Mouse (Mus musculus) limb, embryonic 14.5 days (tissue): Measurements from ENCODE around the gene Rcc1. TPM values are rescaled to one million over a fixed set of nuclear protein-coding genes. Genes with fewer than 3 reads are reported as not detected.

Experiments used
- ATAC-seq: fragments of 200-750 bp; cut with Nextera tagmentation; 2 replicates; pipeline ENCODE4 v1.8.0; 2017; ENCODE audit warnings: low read depth, moderate number of reproducible peaks, moderate TSS enrichment; ENCODE audit not compliant: low FRiP score
- DNase-seq: peaks from one replicate; pipeline ENCODE4 v3.0.0-alpha.2; 2015; ENCODE audit warnings: low spot score
- H3K27ac ChIP-seq: fragments of 300-500 bp; sonication (generic); replicated peaks from 2 replicates; pipeline ENCODE4 v1.5.1; 2014; ENCODE audit warnings: low read depth, mild to moderate bottlenecking, low read length, moderate library complexity, mixed read lengths
- H3K27me3 ChIP-seq: fragments of 300-500 bp; sonication (generic); 2 replicates; pipeline ENCODE4 v1.6.1; 2014; ENCODE audit warnings: low read length, mixed read lengths; ENCODE audit not compliant: control insufficient read depth, insufficient read depth
- H3K36me3 ChIP-seq: fragments of 300-500 bp; sonication (generic); 2 replicates; pipeline ENCODE4 v1.6.1; 2014; ENCODE audit warnings: mild to moderate bottlenecking, low read length, moderate library complexity, mixed read lengths; ENCODE audit not compliant: control insufficient read depth, insufficient read depth
- H3K4me1 ChIP-seq: fragments of 300-500 bp; sonication (generic); 2 replicates; pipeline ENCODE4 v1.6.1; 2014; ENCODE audit warnings: antibody characterized with exemption, low read length, mixed read lengths; ENCODE audit not compliant: control insufficient read depth, insufficient read depth
- H3K4me2 ChIP-seq: fragments of 300-500 bp; sonication (generic); replicated peaks from 2 replicates; pipeline ENCODE4 v1.6.1; 2014; ENCODE audit warnings: low read depth, mild to moderate bottlenecking, low read length, moderate library complexity; ENCODE audit not compliant: severe bottlenecking
- H3K4me3 ChIP-seq: fragments of 300-500 bp; sonication (generic); replicated peaks from 2 replicates; pipeline ENCODE4 v1.5.1; 2014; ENCODE audit warnings: low read length
- H3K9ac ChIP-seq: fragments of 300-500 bp; sonication (generic); 2 replicates; pipeline ENCODE4 v1.6.1; 2014; ENCODE audit warnings: mild to moderate bottlenecking, low read depth, low read length, moderate library complexity; ENCODE audit not compliant: severe bottlenecking
- H3K9me3 ChIP-seq: fragments of 300-500 bp; sonication (generic); 2 replicates; pipeline ENCODE4 v1.6.1; 2016; ENCODE audit warnings: low read length; ENCODE audit not compliant: control insufficient read depth
- POLR2A ChIP-seq: fragments of 200-500 bp; IDR thresholded peaks from 2 replicates; pipeline ENCODE4 v1.8.0; 2012; ENCODE audit warnings: inconsistent platforms, mild to moderate bottlenecking, moderate library complexity, borderline replicate concordance; ENCODE audit not compliant: insufficient read depth, insufficient read length; ENCODE audit errors: extremely low read depth
- WGBS: fragments of 180-500 bp; shearing (Covaris S2); extraction: QIAGEN DNeasy Blood & Tissue Kit; methylation state at CpG from one replicate; pipeline ENCODE4 v1.1.7; 2014; 5-methylcytosine and 5-hydroxymethylcytosine counted together
- polyA plus RNA-seq, 2 experiments: library from polyadenylated mRNA; depleted of rRNA in 1 of 2; stranded (reverse) in 1 of 2; unstranded in 1 of 2; fragments of >200 nt; fragmentation: Nextera tagmentation in 1 of 2; extraction: Ambion mirVana in 1 of 2; gene quantifications; 2 replicates each; pipeline versions ENCODE4 v1.2.1 to v1.2.3; 2012 to 2014

Rcc1 gene
- polyA plus RNA-seq, 2 experiments, result 39.4 to 41.3 TPM

GRCm38 (mm10) chr4:132396251-132396650 lies 42.8 kb upstream of the Rcc1 start:
- no peak for TF ChIP-seq POLR2A
- DNase-seq (no peak), ATAC-seq (no peak)
- no peaks in the 10 kb centered on the region for H3K36me3 ChIP-seq
- H3K27me3 ChIP-seq, result no peaks in the 10 kb centered on the region
- H3K4me2 ChIP-seq, result no peak overlapping the region
- H3K4me3 ChIP-seq, result no peak overlapping the region
- H3K4me1 ChIP-seq, result peaks cover 14% of the 10 kb centered on the region
- no peak overlapping the region for H3K27ac ChIP-seq
- H3K9ac ChIP-seq, result no peak overlapping the region
- WGBS, result 88% methylated on average over 7 of the region's 7 CpGs
- H3K9me3 ChIP-seq, result no peaks in the 10 kb centered on the region

- no peak for TF ChIP-seq POLR2A
- no peak overlapping the region for H3K4me2 ChIP-seq
- H3K4me1 ChIP-seq, result no peaks in the 10 kb centered on the region
Measured at GRCm38 (mm10) chr4:132391063-132391740, 37.8 kb upstream of the Rcc1 start.

GRCm38 (mm10) chr4:132389302-132389701 lies 35.9 kb upstream of the Rcc1 start:
- no peak for DNase-seq
- Histone ChIP-seq H3K27me3 (no peaks in the 10 kb centered on the region), H3K4me1 (no peaks in the 10 kb centered on the region), H3K9me3 (no peaks in the 10 kb centered on the region), H3K36me3 (peaks cover 28% of the 10 kb centered on the region), H3K9ac (no peak overlapping the region), H3K27ac (no peak overlapping the region), H3K4me2 (no peak overlapping the region), H3K4me3 (no peak overlapping the region)
- TF ChIP-seq POLR2A, result no peak
- 79% methylated on average over 4 of the region's 4 CpGs for WGBS
- ATAC-seq, result no peak

More at GRCm38 (mm10) chr4:132391063-132391740, 37.8 kb upstream of the Rcc1 start:
- Histone ChIP-seq H3K36me3 (peaks cover 12% of the 10 kb centered on the region), H3K4me3 (no peak overlapping the region), H3K27me3 (no peaks in the 10 kb centered on the region), H3K27ac (no peak overlapping the region), H3K9me3 (no peaks in the 10 kb centered on the region), H3K9ac (no peak overlapping the region)
- DNase-seq (no peak), ATAC-seq (no peak)
- 91% methylated on average over 8 of the region's 8 CpGs for WGBS

- H3K4me1 ChIP-seq, result no peaks in the 10 kb centered on the region
- TF ChIP-seq POLR2A, result no peak
- DNase-seq (no peak), ATAC-seq (no peak)
- no peak overlapping the region for H3K27ac ChIP-seq
- no peak overlapping the region for H3K4me2 ChIP-seq
- H3K27me3 ChIP-seq, result no peaks in the 10 kb centered on the region
- peaks cover 33% of the 10 kb centered on the region for H3K36me3 ChIP-seq
- H3K9me3 ChIP-seq, result no peaks in the 10 kb centered on the region
- 68% methylated on average over 5 of the region's 5 CpGs for WGBS
- H3K9ac ChIP-seq, result no peak overlapping the region
- H3K4me3 ChIP-seq, result no peak overlapping the region
Measured at GRCm38 (mm10) chr4:132387617-132388016, 34.2 kb upstream of the Rcc1 start.

GRCm38 (mm10) chr4:132386846-132387245 lies 33.4 kb upstream of the Rcc1 start:
- H3K36me3 ChIP-seq, result peaks cover 34% of the 10 kb centered on the region
- no peak for DNase-seq
- no peaks in the 10 kb centered on the region for H3K9me3 ChIP-seq
- no peak overlapping the region for H3K9ac ChIP-seq
- no peak for TF ChIP-seq POLR2A
- H3K4me1 ChIP-seq, result no peaks in the 10 kb centered on the region
- ATAC-seq, result no peak
- H3K27ac ChIP-seq, result no peak overlapping the region
- H3K4me3 ChIP-seq, result no peak overlapping the region
- H3K27me3 ChIP-seq, result no peaks in the 10 kb centered on the region
- WGBS, result 88% methylated on average over 7 of the region's 7 CpGs
- H3K4me2 ChIP-seq, result no peak overlapping the region
